Mouse (Mus musculus): ENCODE measurements around the gene Rdh19. TPM values are rescaled to one million over a fixed set of nuclear protein-coding genes. Genes with fewer than 3 reads are reported as not detected.
A peak's percentile ranks its signal among the peaks of the same experiment; 100 is the strongest.
"Not testable (repeated sequence)": the region's sequence is repeated elsewhere in the genome, so short reads cannot be mapped to it uniquely, and the experiment has no call there.

Rdh19 gene
- total and polyA plus RNA-seq, 3 experiments: not detected

- no peak overlapping the region for H3K9ac ChIP-seq (ENCODE audit: insufficient read depth, low read depth)
- no peak overlapping the region for H3K4me2 ChIP-seq (ENCODE audit: insufficient read depth, low read depth, poor library complexity, severe bottlenecking)
- H3K27me3 ChIP-seq (replicated peaks): peaks cover 14% of the 10 kb centered on the region
- no peak overlapping the region for H3K4me3 ChIP-seq (replicated peaks in 1 of 3; ENCODE audit: low read depth in 2 of 3, low read length in 2 of 3, poor library complexity in 1 of 3)
- H3K79me2 ChIP-seq (replicated peaks; ENCODE audit: control insufficient read depth, extremely low read depth, insufficient read depth, poor library complexity, severe bottlenecking): no peaks in the 10 kb centered on the region
- no peaks in the 10 kb centered on the region for H3K9me3 ChIP-seq (replicated peaks; ENCODE audit: low read length)
- no peak overlapping the region for H3K27ac ChIP-seq (ENCODE audit: insufficient read depth, low read depth)
- 0 out of 4 replicates have a peak, but pooled peaks cover 0 to 2% of the 10 kb centered on the region in 2 experiments for H3K4me1 ChIP-seq (ENCODE audit: control insufficient read depth in 1 of 2, insufficient read depth in 2 of 2)
- no peak for TF ChIP-seq MAX (IDR thresholded peaks at IDR 0.05; ENCODE audit: low read length)
- peak in 1 of 2 experiments; percentile 59; a peak in 2 of 4 replicates for TF ChIP-seq CTCF (conservative IDR thresholded peaks at IDR 0.05 in 1 of 2, IDR thresholded peaks at IDR 0.05 in 1 of 2; ENCODE audit: low read depth in 2 of 2, low read length in 2 of 2)
- no peak for TF ChIP-seq ZKSCAN1 (IDR thresholded peaks at IDR 0.05; ENCODE audit: borderline replicate concordance, low read depth, low read length)
- no peak for TF ChIP-seq USF1 (IDR thresholded peaks at IDR 0.05; ENCODE audit: low read depth, low read length)
- peak; percentile 32 for TF ChIP-seq RAD21 (IDR thresholded peaks at IDR 0.05; ENCODE audit: low read depth, low read length)
- TF ChIP-seq USF2 (conservative IDR thresholded peaks at IDR 0.05; ENCODE audit: low read depth, low read length): no peak
- TF ChIP-seq PAX5 (IDR thresholded peaks at IDR 0.05; ENCODE audit: low read length): no peak
- peak; percentile 61 for TF ChIP-seq SMC3 (IDR thresholded peaks at IDR 0.05; ENCODE audit: low read depth, low read length)
- no peak for TF ChIP-seq POLR2A (IDR thresholded peaks at IDR 0.05; ENCODE audit: low read depth, low read length)
- TF ChIP-seq ZNF384 (IDR thresholded peaks at IDR 0.05; ENCODE audit: low read depth, low read length): no peak
- TF ChIP-seq CHD2 (IDR thresholded peaks at IDR 0.05; ENCODE audit: low read length): no peak
- peak; percentile 22 for DNase-seq (ENCODE audit: extremely low read depth)
- H3K36me3 ChIP-seq (replicated peaks in 1 of 2; ENCODE audit: control insufficient read depth in 1 of 2, insufficient read depth in 1 of 2, low read length in 1 of 2): no peaks in the 10 kb centered on the region
- in situ Hi-C loops (cut with MboI; ENCODE audit: low pct_ligation_motif_present, low pct_unique_long_range_greater_than_20kb, low sequenced_read_pairs) (no loop called here), dilution Hi-C loops (cut with MboI; ENCODE audit: extremely low pct_ligation_motif_present, extremely low pct_unique_long_range_greater_than_20kb, low sequenced_read_pairs) (no loop called here)
Measured at GRCm38 (mm10) chr10:127825386-127825785, 24.3 kb upstream of the Rdh19 start.

GRCm38 (mm10) chr10:127829121-127829520, 20.6 kb upstream of the Rdh19 start:
- no peak overlapping the region for H3K27ac ChIP-seq (ENCODE audit: insufficient read depth, low read depth)
- dilution Hi-C loops (cut with MboI; ENCODE audit: extremely low pct_ligation_motif_present, extremely low pct_unique_long_range_greater_than_20kb, low sequenced_read_pairs): no loop called here

DNA sequence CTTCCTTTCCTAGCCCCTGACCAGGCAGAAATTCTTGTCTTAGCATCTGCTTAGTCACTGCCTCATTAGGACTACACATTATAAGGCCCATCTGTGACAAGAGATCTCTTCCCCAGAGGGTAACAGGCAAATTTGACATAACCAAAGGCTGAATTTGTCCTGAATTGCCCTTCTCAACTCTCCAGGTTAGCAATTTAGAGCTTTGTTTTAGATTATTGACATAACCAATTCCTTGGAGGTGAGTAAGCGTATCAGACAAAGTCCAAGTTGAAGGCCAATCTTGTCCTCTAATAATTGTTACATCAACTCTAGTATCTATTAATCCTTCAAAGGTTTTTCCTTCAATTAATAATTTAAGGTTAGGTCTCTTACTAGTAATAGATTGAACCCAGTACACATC, 15.5 kb upstream of the Rdh19 start:
- in situ Hi-C loops (cut with MboI; ENCODE audit: low pct_ligation_motif_present, low pct_unique_long_range_greater_than_20kb, low sequenced_read_pairs); DNase-seq (ENCODE audit: extremely low read depth); H3K79me2 ChIP-seq (replicated peaks; ENCODE audit: control insufficient read depth, extremely low read depth, insufficient read depth, poor library complexity, severe bottlenecking); H3K9ac ChIP-seq (ENCODE audit: insufficient read depth, low read depth); H3K4me1 ChIP-seq (ENCODE audit: control insufficient read depth in 1 of 2, insufficient read depth in 2 of 2); dilution Hi-C loops (cut with MboI; ENCODE audit: extremely low pct_ligation_motif_present, extremely low pct_unique_long_range_greater_than_20kb, low sequenced_read_pairs); H3K4me3 ChIP-seq (replicated peaks in 1 of 3; ENCODE audit: low read depth in 2 of 3, low read length in 2 of 3, poor library complexity in 1 of 3); H3K36me3 ChIP-seq (replicated peaks in 1 of 2; ENCODE audit: control insufficient read depth in 1 of 2, insufficient read depth in 1 of 2, low read length in 1 of 2); H3K4me2 ChIP-seq (ENCODE audit: insufficient read depth, low read depth, poor library complexity, severe bottlenecking); H3K27ac ChIP-seq (ENCODE audit: insufficient read depth, low read depth): not testable (repeated sequence)
- peaks cover 12% of the 10 kb centered on the region for H3K9me3 ChIP-seq (replicated peaks; ENCODE audit: low read length)
- peaks cover 23% of the 10 kb centered on the region for H3K27me3 ChIP-seq (replicated peaks)

More at GRCm38 (mm10) chr10:127829121-127829520, 20.6 kb upstream of the Rdh19 start:
- 0 out of 4 replicates have a peak, but pooled peaks cover 0 to 2% of the 10 kb centered on the region in 2 experiments for H3K4me1 ChIP-seq (ENCODE audit: control insufficient read depth in 1 of 2, insufficient read depth in 2 of 2)
- no peaks in the 10 kb centered on the region for H3K36me3 ChIP-seq (replicated peaks in 1 of 2; ENCODE audit: control insufficient read depth in 1 of 2, insufficient read depth in 1 of 2, low read length in 1 of 2)
- in situ Hi-C loops (cut with MboI; ENCODE audit: low pct_ligation_motif_present, low pct_unique_long_range_greater_than_20kb, low sequenced_read_pairs): no loop called here
- no peak overlapping the region for H3K4me2 ChIP-seq (ENCODE audit: insufficient read depth, low read depth, poor library complexity, severe bottlenecking)
- no peak overlapping the region for H3K4me3 ChIP-seq (replicated peaks in 1 of 3; ENCODE audit: low read depth in 2 of 3, low read length in 2 of 3, poor library complexity in 1 of 3)
- no peaks in the 10 kb centered on the region for H3K79me2 ChIP-seq (replicated peaks; ENCODE audit: control insufficient read depth, extremely low read depth, insufficient read depth, poor library complexity, severe bottlenecking)
- peaks cover 9% of the 10 kb centered on the region for H3K27me3 ChIP-seq (replicated peaks)
- TF ChIP-seq CTCF (conservative IDR thresholded peaks at IDR 0.05 in 1 of 2, IDR thresholded peaks at IDR 0.05 in 1 of 2; ENCODE audit: low read depth in 2 of 2, low read length in 2 of 2): no peak
- no peak for TF ChIP-seq UBTF (IDR thresholded peaks at IDR 0.05; ENCODE audit: low read depth, low read length)
- no peak for TF ChIP-seq JUND (conservative IDR thresholded peaks at IDR 0.05; ENCODE audit: low read depth, low read length)
- TF ChIP-seq ZNF384 (IDR thresholded peaks at IDR 0.05; ENCODE audit: low read depth, low read length): no peak
- TF ChIP-seq USF2 (conservative IDR thresholded peaks at IDR 0.05; ENCODE audit: low read depth, low read length): no peak
- TF ChIP-seq TCF12 (IDR thresholded peaks at IDR 0.05; ENCODE audit: low read depth, low read length): no peak
- TF ChIP-seq ZMIZ1 (IDR thresholded peaks at IDR 0.05; ENCODE audit: low read depth, low read length): no peak
- no peak for TF ChIP-seq POLR2AphosphoS2 (IDR thresholded peaks at IDR 0.05; ENCODE audit: low read depth, low read length)
- no peak for TF ChIP-seq CHD2 (IDR thresholded peaks at IDR 0.05; ENCODE audit: low read length)
- no peak for TF ChIP-seq KAT2A (IDR thresholded peaks at IDR 0.05; ENCODE audit: insufficient replicate concordance, low read length)
- TF ChIP-seq MXI1 (IDR thresholded peaks at IDR 0.05; ENCODE audit: low read depth, low read length): no peak
- no peak for TF ChIP-seq RCOR1 (conservative IDR thresholded peaks at IDR 0.05; ENCODE audit: low read depth, low read length)
- no peak for TF ChIP-seq USF1 (IDR thresholded peaks at IDR 0.05; ENCODE audit: low read depth, low read length)
- no peak for TF ChIP-seq MAZ (IDR thresholded peaks at IDR 0.05; ENCODE audit: low read depth, low read length)
- TF ChIP-seq EP300 (IDR thresholded peaks at IDR 0.05; ENCODE audit: low read length): no peak
- no peaks in the 10 kb centered on the region for H3K9me3 ChIP-seq (replicated peaks; ENCODE audit: low read length)
- H3K9ac ChIP-seq (ENCODE audit: insufficient read depth, low read depth): no peak overlapping the region
- no peak for DNase-seq (ENCODE audit: extremely low read depth)

Data from CH12.LX (cell line).